Mouse (Mus musculus): Measurements from ENCODE around the gene Mmp28.

Gene Mmp28

DNA sequence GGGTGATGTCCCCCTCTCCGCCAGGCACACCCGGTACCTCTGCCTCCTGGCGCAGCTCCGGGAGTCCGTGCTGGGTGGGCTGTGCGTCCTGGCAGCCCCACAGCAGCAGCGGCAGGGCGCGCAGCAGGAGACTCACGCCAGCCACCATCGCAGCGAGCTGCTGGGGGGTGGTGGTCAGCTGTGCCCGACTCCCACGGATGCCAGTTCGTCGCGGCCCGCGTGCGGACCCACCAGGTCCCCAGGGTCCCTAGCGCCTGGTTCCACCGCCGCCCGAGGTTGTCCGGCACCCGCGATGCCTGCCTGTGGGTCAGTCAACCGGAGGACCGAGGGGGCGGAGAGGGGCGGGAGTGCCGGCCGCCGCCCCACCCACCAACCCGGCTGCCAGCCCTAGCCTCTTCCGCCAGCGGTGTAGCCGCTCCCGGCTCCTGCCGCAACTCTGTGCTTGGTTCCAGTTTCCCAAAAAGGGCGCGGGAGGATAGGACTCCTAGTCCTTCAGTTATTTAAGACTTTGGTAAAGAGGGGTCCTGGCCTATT is at the start of gene Mmp28:
TSS of gene Mmp28 (minus strand) at position 361 of the 534 bp plus-strand sequence.
- no peak for DNase-seq (ENCODE audit: low read depth)

GRCm38 (mm10) chr11:83509521-83509920 is 46.6 kb upstream of the Mmp28 start:
- no peak for DNase-seq (ENCODE audit: low read depth)

DNA sequence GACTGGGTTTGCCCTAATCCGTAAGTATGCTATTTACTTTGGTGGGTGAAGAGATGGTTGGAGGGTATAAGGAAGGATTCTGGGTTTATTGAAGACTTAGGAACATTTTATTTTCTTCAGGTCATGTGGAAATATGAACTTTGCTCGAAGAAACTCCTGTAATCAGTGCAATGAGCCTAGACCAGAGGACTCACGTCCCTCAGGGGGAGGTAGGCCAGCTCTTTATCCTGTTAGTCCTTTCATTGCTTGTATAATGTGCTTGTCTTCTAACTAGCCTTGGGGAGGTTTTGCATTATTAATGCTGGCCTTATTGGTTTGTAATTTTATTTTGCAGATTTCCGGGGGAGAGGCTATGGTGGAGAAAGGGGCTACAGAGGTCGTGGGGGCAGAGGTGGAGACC is 41.4 kb upstream of the Mmp28 start:
- no peak for DNase-seq (ENCODE audit: low read depth)

DNA sequence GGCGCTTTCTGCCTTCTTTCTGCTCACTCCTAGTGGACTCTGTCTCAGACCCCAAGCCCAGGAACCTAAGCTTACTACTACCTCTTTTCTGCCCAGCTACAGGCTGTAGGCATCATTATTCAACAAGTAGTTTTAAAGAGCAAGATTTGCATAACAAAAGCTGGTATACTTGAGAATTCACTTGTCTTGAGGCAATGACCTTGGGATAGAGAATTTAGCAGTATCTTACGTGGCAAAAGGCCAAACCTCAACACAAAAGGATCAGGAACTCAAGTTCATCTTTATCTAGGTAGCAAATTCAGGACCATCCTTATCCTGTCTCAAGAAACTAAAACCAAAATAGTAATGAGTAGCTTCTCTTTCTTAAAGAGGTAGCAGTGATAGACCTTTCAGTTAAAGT is 32.7 kb upstream of the Mmp28 start:
- DNase-seq (ENCODE audit: low read depth) = no peak

DNA sequence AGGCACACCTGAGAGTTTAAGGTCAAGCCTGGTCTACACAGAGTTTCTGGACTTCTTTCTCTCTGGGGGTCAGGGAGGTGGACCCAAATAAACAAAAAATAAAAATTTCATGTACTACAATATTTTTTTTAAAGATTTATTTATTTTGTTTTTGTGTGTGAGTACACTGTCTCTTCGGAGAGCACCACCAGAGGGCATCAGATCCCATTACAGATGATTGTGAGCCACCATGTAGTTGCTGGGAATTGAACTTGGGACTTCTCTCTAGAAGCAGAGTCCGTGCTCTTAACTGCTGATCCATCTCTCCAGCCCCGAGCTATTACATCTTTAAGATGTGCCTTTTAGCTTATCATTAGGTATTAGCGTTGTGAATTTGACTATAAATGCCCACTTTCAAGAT is 28.6 kb upstream of the Mmp28 start:
- DNase-seq (ENCODE audit: low read depth) = no peak

GRCm38 (mm10) chr11:83473235-83474016 is 10.6 kb upstream of the Mmp28 start:
- DNase-seq (ENCODE audit: low read depth) = no peak

DNA sequence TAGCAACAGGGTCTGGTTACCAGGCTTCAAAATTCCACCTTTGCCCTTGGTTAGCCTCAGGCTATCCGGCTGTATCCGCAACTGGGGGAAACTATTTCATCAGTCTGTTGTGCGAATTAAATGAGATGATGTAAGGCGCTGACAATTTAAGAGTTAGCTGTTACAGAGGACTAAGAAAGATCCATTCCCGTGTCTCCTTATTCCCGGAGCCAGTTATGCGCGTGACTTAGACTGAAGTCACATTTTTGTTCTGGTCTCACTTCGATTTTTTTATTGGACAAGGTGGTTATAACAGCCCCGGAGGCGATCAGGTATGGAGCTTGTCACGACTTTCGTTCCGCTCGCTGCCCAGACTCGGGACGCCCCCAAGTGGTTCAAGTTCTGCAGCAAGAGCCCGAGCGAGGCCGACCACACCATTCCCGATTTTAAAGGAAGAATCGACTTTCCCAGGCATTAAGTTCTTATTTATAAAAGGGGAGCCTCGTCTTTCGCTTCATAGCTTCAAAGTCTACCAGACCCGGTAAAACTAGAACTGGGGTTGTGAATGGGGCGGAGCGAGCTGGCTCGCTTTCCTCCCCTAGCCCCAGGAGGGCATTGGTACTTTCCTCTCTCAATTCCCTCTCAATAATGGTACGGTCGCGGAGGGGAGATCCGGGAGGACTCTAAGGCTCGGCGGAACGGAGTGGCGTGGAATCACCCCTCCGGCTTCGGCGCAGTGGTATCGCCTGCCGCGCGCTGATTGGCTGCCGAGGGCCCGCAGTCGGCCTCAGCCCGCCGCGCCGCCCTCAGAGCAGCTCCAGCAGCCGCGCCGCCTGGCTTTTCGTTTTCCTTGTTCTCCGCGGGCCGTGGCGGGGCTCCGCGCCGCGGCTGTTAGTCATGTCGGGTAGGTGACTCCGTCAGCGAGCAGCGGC is 9.7 kb upstream of the Mmp28 start, which contains the start of gene Taf15:
TSS of gene Taf15 (plus strand) at position 763 of the 911 bp plus-strand sequence.
- peak; percentile 99 for DNase-seq (ENCODE audit: low read depth)

DNA sequence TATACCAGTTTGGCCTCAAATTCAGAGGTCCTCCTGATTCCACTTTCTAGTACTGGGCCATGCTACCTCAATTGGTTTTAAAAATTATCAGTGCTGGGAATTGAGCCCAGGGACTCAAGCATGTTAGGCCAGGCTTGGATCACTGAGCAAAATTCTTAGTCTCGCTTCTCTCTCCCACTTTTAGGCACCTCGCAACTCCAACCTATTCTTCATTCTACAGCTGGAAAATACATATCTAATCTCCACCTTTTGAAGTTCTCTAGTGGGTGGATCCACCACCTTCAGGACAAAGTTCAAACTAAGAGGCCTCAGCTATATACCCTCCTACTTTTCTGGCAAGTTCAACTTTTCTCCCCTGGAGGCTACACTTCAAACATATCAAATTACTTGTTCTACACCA is 8.9 kb upstream of the Mmp28 start:
- no peak for DNase-seq (ENCODE audit: low read depth)

DNA sequence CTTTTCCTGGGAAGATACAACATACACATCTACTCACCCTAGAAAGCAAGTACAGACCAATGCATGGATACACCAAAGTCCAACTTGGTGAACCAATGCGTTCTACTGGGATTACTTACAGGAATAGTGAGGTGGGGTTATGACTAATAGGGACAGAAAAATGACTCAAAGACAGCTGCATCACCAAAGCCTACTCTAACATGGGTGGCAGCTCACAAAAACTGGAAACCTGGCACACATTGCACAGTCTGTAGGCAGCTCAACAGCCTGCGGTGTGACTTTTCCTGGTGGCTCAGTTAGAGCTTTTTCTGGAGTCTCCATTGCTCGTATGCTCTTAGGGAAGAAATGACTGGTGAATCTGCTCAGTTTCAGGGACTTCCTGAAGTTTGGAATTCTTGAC is 5.9 kb upstream of the Mmp28 start:
- no peak for DNase-seq (ENCODE audit: low read depth)

DNA sequence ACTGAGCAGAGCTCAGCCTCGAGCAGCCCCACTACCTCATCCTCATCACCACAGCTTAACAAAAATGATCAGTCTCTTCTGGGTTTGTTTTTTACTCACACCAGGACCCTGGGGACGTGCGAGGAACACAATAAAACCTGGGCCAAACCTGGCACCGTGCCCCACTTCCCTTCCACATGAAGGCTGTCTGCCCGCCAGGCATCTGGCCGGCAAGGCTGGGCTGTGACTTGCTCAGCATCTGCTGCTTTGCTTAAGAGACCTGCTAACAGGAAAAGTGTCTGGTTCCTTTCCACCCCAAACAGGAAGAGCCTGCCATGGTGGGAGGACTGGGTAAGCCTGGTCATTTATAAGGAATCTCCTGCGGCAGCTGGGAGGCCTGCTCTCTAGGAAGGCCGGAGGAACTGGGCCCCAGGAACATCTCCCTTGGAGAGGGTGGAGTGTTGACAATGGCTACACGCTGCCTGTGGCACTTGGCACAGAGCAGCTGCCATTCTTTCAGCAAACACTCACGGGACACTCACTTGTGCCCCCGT is 4.3 kb upstream of the Mmp28 start:
- DNase-seq (ENCODE audit: low read depth) = no peak

DNA sequence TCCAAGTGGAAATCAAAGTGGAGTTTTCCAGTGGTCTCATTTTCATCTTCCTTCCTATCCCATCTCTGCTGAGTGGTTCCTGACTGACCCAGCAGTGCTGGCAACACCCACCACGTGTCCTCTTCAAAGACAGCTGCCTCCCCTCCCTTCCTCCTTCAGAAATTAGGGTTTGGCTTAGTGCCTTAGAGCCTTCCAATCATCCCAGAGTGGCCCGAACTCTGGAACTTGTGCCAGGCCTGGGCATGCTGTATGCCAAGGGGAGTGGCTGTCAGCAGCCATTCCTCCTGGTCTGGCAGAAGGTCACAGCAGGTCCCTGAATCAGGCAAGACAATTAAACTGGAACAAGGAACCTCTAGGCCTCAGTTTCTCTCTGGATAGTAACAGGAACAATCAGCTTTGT is 3.1 kb upstream of the Mmp28 start:
- no peak for DNase-seq (ENCODE audit: low read depth)

GRCm38 (mm10) chr11:83461462-83462027 is 1.3 kb downstream of the Mmp28 start:
- no peak for DNase-seq (ENCODE audit: low read depth)

- no peak for DNase-seq (ENCODE audit: low read depth)
Observed at GRCm38 (mm10) chr11:83457912-83458601, 4.8 kb downstream of the Mmp28 start.

GRCm38 (mm10) chr11:83457257-83457656 is 5.6 kb downstream of the Mmp28 start:
- no peak for DNase-seq (ENCODE audit: low read depth)

DNA sequence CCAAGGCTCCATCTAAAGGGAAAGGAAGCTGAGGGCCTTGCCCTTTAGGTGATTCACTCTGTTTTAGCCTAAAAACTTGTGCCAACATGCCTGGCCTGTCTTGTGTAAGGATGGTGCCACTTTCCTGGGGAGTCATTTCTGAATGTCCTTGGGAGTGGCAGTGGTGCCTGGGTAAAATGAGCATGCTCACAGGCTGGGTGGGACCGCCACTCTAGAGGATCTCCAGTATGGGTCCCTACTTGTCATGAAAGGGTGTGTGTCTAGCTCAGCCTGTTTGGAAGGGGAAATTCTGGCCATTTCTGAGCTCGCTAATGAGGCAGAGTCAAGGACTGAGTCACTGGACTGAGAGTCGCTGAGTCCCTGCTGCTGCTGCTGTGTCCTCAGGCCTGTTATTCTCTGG is 7.3 kb downstream of the Mmp28 start:
- DNase-seq (ENCODE audit: low read depth) = no peak

- DNase-seq (ENCODE audit: low read depth) = no peak
Observed at GRCm38 (mm10) chr11:83454548-83454947, 8.3 kb downstream of the Mmp28 start.

- DNase-seq (ENCODE audit: low read depth) = no peak
Observed at GRCm38 (mm10) chr11:83451281-83451680, 11.6 kb downstream of the Mmp28 start.

GRCm38 (mm10) chr11:83450550-83450949 is 12.3 kb downstream of the Mmp28 start:
- no peak for DNase-seq (ENCODE audit: low read depth)

DNA sequence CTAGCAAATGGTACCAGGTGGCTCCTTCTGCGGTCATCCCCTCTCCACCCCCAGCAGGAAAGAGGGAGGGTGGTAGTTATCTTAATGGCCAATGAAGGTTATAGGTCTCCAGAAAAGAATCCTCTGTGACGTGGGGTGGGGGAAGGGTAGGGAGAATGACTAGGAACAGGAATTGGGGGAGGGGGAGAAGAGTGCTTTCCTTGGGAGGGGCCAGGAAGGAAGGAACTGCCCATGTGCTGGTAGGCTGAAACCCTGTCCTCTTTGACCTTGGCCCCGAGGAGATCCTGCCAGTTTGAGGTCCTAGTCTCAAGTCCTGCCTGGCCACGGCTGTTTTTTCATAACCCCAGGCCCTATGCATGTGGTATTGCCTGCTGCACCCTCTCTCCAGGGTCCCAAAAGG is 13.6 kb downstream of the Mmp28 start:
- DNase-seq (ENCODE audit: low read depth) = no peak

DNA sequence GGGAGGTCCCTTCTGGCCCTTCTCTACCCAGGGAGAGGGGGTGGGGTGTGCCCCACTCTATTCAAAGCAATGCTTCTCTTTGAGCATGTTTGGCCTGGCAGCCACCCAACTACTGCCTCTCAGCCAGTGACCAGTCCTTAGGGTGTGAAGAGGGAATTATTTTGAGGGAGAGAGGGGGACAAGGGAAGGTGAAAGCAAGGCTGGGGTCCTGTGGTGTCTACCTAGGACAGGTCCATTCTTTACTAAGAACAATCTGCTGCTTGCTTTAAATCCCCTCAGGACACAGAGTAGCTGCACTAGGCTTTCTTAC is 14.0 kb downstream of the Mmp28 start:
- DNase-seq (ENCODE audit: low read depth) = no peak

GRCm38 (mm10) chr11:83448021-83448926 is 14.6 kb downstream of the Mmp28 start:
- no peak for DNase-seq (ENCODE audit: low read depth)
